Mouse (Mus musculus) kidney, embryonic 16.5 days (tissue): ENCODE measurements around the gene Ehf. TPM values are rescaled to one million over a fixed set of nuclear protein-coding genes. Genes with fewer than 3 reads are reported as not detected.
A peak's percentile ranks its signal among the peaks of the same experiment; 100 is the strongest.

Experiments
- ATAC-seq: fragments of 200-750 bp; cut with Nextera tagmentation; 2 replicates; pipeline ENCODE4 v1.8.0; 2017; ENCODE audit warnings: moderate TSS enrichment; ENCODE audit not compliant: low FRiP score, low TSS enrichment
- H3K27ac ChIP-seq: fragments of 300-500 bp; sonication (generic); 2 replicates; pipeline ENCODE4 v1.5.1; 2014; ENCODE audit warnings: low read length
- H3K27me3 ChIP-seq: fragments of 300-500 bp; sonication (generic); 2 replicates; pipeline ENCODE4 v1.6.1; 2014; ENCODE audit warnings: low read length, control low read depth, mixed read lengths; ENCODE audit not compliant: insufficient read depth
- H3K36me3 ChIP-seq: fragments of 300-500 bp; sonication (generic); 2 replicates; pipeline ENCODE4 v1.6.1; 2014; ENCODE audit warnings: low read length, control low read depth, mixed read lengths; ENCODE audit not compliant: insufficient read depth
- H3K4me1 ChIP-seq: fragments of 300-500 bp; sonication (generic); 2 replicates; pipeline ENCODE4 v1.6.1; 2014; ENCODE audit warnings: low read length, control low read depth, mixed read lengths; ENCODE audit not compliant: insufficient read depth
- H3K4me2 ChIP-seq: fragments of 300-500 bp; sonication (generic); replicated peaks from 2 replicates; pipeline ENCODE4 v1.6.1; 2014; ENCODE audit warnings: low read depth, low read length
- H3K4me3 ChIP-seq: fragments of 300-500 bp; sonication (generic); 2 replicates; pipeline ENCODE4 v1.5.1; 2014; ENCODE audit warnings: mild to moderate bottlenecking, low read length
- H3K9ac ChIP-seq: fragments of 300-500 bp; sonication (generic); replicated peaks from 2 replicates; pipeline ENCODE4 v1.6.1; 2014; ENCODE audit warnings: low read length
- H3K9me3 ChIP-seq: fragments of 300-500 bp; sonication (generic); 2 replicates; pipeline ENCODE4 v1.6.1; 2016; ENCODE audit warnings: low read length, control low read depth
- WGBS: fragments of 180-500 bp; shearing (Covaris S2); extraction: QIAGEN DNeasy Blood & Tissue Kit; methylation state at CpG from one replicate; pipeline ENCODE4 v1.1.7; 2014; 5-methylcytosine and 5-hydroxymethylcytosine counted together
- polyA plus RNA-seq: library from polyadenylated mRNA; unstranded; fragments of >200 nt; fragmentation: Nextera tagmentation; extraction: Ambion mirVana; gene quantifications from 2 replicates; pipeline ENCODE4 v1.2.1, GENCODE M21; 2015

The Ehf gene
- polyA plus RNA-seq, 1 experiment from 2014 or later, result 25.7 TPM

DNA sequence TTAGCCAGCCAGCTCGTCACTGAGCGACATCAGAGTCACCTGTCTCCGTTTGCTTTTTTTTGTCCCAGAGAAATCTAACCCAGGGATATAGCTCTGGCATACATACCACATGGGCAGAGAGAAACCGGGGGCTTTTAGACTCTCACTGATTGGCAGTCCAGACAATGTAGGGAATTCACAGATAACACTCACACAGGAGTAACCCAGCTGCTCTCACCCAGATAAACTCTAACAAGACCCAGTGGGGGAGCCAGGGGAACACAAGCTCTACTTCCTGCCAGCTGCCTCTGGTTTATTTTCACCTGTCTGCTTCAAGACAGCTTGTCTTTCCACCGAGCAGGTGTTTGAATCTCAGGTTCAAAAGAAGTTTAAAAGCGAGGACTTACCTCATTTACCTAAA is 409 bp downstream of the Ehf start:
- Histone ChIP-seq H3K36me3 (no peaks in the 10 kb centered on the region), H3K4me1 (no peaks in the 10 kb centered on the region), H3K27ac (peak overlapping the region; percentile 36), H3K9me3 (no peaks in the 10 kb centered on the region), H3K27me3 (no peaks in the 10 kb centered on the region), H3K4me2 (peak overlapping the region; percentile 29), H3K9ac (no peak overlapping the region), H3K4me3 (peak overlapping the region; percentile 19; the same call in 1 of the 2 replicates)
- 62% methylated on average over 6 of the region's 6 CpGs for WGBS
- no peak for ATAC-seq

DNA sequence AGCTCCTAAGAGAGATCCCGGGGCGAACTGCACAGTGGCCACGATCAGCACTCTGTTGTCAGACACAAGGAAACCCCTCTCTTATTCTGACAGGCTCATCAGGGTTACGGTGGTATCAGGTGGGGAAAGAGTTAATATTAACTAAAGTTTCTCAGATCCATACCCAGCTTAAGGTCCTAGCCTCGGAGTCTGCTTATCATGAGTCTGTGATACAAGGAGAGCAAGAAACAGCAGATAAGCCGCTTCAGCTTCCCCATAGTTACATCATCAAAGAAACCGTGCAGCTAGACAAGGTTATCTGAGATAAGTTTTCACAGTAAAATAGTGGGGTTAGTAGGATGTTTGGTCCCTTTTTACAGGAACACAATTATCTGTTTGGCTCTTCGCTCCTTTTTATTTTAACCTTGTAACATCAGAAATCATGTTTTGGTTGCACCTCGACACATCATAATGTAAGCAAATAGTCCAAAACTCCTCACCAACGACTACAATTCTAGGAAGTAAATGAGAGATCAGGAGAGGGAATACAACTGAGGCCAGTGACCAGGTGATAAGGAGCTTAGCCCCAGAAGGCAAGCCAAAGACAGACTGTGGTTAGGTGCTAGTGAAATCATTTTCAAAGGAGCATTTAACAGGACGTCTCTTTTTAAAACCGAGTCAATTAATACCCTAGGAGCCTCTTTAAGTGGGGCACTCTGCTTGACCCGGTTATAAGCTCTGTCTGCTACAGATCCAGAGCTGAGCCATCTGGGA is 4.2 kb downstream of the Ehf start:
- H3K36me3 ChIP-seq, result no peaks in the 10 kb centered on the region
- no peak overlapping the region for H3K4me3 ChIP-seq
- H3K9ac ChIP-seq, result no peak overlapping the region
- no peak for ATAC-seq
- H3K9me3 ChIP-seq, result no peaks in the 10 kb centered on the region
- H3K4me1 ChIP-seq, result peaks cover 10% of the 10 kb centered on the region
- H3K27ac ChIP-seq, result no peak overlapping the region
- whole genome bisulfite sequencing, result 76% methylated on average over 13 of the region's 13 CpGs
- no peak overlapping the region for H3K4me2 ChIP-seq
- H3K27me3 ChIP-seq, result no peaks in the 10 kb centered on the region

DNA sequence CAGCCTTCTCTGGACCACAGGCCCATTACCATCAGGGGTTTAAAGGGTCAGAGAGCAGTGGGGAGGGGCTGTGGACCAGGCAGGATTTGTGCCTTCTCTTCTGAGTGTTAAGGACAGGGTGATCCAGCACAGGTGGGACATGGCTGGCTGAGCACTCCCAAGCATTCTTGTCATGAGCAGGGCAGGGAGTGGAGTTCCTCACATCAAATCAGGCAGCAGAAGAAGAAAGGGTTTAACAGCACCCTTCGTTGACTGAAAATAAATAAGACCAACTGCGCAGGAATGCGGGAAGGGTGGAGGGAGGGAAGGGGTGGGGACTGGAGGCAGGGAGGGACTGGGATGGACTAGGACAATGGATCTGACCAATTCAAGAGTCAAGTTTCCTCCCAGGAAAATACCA is 8.6 kb downstream of the Ehf start:
- no peak overlapping the region for H3K4me3 ChIP-seq
- H3K27me3 ChIP-seq, result no peaks in the 10 kb centered on the region
- H3K4me1 ChIP-seq, result peaks cover 21% of the 10 kb centered on the region
- no peaks in the 10 kb centered on the region for H3K9me3 ChIP-seq
- peak overlapping the region; percentile 72 for H3K27ac ChIP-seq
- ATAC-seq, result peak; percentile 90
- WGBS, result 7% methylated on average over 3 of the region's 3 CpGs
- no peaks in the 10 kb centered on the region for H3K36me3 ChIP-seq
- H3K4me2 ChIP-seq, result no peak overlapping the region; the same call in 1 of the 2 replicates
- H3K9ac ChIP-seq, result no peak overlapping the region

DNA sequence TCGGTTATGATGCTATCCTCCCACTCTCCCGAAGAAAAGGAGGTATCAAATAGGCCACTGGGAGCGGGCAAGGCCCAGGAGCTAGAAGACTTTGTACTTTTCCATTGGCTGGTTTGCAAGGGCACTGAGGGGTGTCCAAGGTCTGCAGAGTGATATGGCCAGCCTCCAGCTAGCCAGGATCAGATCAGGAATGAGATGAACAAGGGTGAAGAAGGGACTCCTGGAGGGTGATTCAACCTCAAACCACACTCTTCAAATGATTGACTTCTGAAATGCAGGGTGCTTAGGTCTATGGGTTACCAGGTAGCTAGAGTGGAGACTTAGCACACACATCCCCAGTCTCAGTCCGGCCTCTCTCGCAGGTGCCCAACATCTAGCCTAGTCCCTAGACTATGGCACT is 9.3 kb downstream of the Ehf start:
- peak overlapping the region; percentile 72 for H3K27ac ChIP-seq
- H3K9me3 ChIP-seq, result no peaks in the 10 kb centered on the region
- no peak overlapping the region for H3K9ac ChIP-seq
- no peak overlapping the region for H3K4me2 ChIP-seq
- peaks cover 23% of the 10 kb centered on the region for H3K4me1 ChIP-seq
- H3K27me3 ChIP-seq, result no peaks in the 10 kb centered on the region
- H3K36me3 ChIP-seq, result no peaks in the 10 kb centered on the region
- WGBS, result 63% methylated on average over 5 of the region's 5 CpGs
- peak; percentile 56; the same call in 1 of the 2 replicates for ATAC-seq
- no peak overlapping the region for H3K4me3 ChIP-seq

DNA sequence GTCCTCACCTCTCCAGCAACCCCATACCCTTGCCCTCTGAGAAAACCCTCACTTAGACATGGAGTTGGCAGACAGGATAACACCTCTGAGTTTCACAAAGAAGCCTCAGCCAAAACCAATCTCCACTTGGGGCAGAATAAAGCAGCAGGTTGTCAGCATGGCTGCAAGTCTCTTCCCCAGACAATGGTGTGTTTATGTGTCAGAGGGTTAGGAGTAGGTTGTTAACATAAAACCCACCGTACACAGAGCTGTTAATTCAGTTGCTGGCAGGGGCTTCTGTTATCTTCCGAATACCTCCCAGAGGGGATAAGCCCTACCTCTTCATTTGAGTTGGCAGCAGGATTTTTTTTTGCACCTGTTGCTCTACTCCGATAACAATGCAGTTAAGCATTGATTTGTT is 9.9 kb downstream of the Ehf start:
- peaks cover 23% of the 10 kb centered on the region for H3K4me1 ChIP-seq
- H3K36me3 ChIP-seq, result no peaks in the 10 kb centered on the region
- H3K9me3 ChIP-seq, result no peaks in the 10 kb centered on the region
- no peak for ATAC-seq
- peak overlapping the region; percentile 72; the same call in 1 of the 2 replicates for H3K27ac ChIP-seq
- H3K27me3 ChIP-seq, result no peaks in the 10 kb centered on the region
- no peak overlapping the region for H3K4me3 ChIP-seq
- H3K9ac ChIP-seq, result no peak overlapping the region
- WGBS, result 31% methylated on average over 3 of the region's 3 CpGs
- H3K4me2 ChIP-seq, result no peak overlapping the region

DNA sequence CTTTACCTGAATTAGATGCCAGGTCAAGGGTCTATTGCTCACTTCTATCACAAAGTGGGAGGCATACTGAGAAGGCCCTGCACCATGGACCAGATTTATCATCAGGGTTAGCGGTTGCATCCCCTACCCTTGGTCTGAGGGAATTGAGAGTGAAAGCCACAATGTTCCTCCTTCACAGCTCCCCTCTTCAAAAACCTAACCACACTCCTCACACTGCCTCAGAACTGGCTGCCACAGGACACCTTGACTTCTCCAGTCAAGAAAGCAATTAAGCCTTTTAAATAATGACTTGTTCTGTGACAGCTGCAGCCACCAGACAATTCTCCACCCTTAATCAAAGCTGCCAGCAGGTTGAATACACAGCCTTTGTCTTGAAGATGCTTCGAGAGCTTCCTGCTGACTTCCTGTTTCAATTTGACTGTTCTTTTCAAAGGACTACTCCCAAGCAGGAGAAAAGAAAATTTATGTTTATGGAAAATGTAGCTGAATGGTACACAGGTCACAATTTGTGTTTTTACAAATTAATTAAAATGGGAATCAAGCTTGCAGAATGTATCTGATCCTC is 12.3 kb downstream of the Ehf start:
- WGBS, result 49% methylated on average over 2 of the region's 2 CpGs
- H3K4me2 ChIP-seq, result no peak overlapping the region
- no peaks in the 10 kb centered on the region for H3K9me3 ChIP-seq
- ATAC-seq, result no peak
- H3K36me3 ChIP-seq, result no peaks in the 10 kb centered on the region
- no peaks in the 10 kb centered on the region for H3K27me3 ChIP-seq
- no peak overlapping the region for H3K9ac ChIP-seq
- peaks cover 24% of the 10 kb centered on the region for H3K4me1 ChIP-seq
- H3K4me3 ChIP-seq, result no peak overlapping the region
- no peak overlapping the region for H3K27ac ChIP-seq

DNA sequence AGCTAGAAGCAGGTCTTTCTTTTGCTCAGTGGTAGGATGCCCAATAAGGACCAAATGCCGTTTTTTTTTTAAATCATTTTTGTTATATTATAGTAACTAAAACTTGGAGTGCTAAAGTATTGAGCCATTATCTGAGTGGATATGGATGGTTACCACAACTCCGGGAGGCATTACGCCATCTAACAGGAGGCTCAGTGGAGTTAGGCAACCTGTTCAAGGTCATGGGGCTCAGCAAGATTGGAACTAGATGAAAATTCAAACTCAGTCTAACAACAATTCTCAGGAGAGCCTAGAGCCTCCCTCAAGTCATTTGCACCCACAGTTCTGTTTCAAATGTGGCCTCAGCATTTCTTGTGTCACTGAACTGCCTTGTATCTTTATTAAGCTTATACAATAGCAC is 12.9 kb downstream of the Ehf start:
- 97% methylated on average over 3 of the region's 3 CpGs for WGBS

DNA sequence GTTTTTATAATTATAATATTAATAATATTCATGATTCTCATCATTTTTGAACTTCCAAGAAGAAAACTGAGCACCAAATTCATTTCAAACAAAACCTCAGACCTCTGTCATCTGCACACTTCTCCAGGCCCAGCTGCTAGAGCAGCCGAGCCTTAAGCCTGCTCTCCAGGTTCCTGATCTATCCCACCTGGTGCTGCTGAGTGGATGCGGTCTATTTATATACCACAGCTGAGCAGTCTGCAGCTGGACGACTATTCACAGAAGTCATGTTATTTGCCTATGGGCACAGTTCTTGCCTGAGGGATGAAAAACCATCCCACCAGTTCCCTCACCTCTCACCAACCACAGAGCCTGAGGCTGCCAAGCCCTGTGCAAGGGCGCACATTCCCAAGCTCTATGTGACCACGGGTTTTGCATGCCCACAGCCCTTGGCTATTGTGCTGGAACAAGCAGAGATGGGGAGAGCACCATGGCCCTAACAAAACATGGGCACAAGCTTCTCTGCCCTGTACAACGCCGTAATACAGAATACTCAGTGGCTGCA is 13.6 kb downstream of the Ehf start:
- Histone ChIP-seq H3K9me3 (no peaks in the 10 kb centered on the region), H3K4me1 (peaks cover 33% of the 10 kb centered on the region), H3K4me2 (no peak overlapping the region), H3K27me3 (no peaks in the 10 kb centered on the region), H3K4me3 (no peak overlapping the region), H3K9ac (no peak overlapping the region), H3K27ac (no peak overlapping the region), H3K36me3 (no peaks in the 10 kb centered on the region)
- no peak for ATAC-seq
- 48% methylated on average over 7 of the region's 7 CpGs for WGBS

More for the DNA sequence above, 12.9 kb downstream of the Ehf start:
- peaks cover 30% of the 10 kb centered on the region for H3K4me1 ChIP-seq
- no peaks in the 10 kb centered on the region for H3K36me3 ChIP-seq
- no peak overlapping the region for H3K9ac ChIP-seq
- H3K9me3 ChIP-seq, result no peaks in the 10 kb centered on the region
- H3K4me3 ChIP-seq, result no peak overlapping the region
- H3K27me3 ChIP-seq, result no peaks in the 10 kb centered on the region
- no peak for ATAC-seq
- H3K4me2 ChIP-seq, result no peak overlapping the region
- H3K27ac ChIP-seq, result no peak overlapping the region

DNA sequence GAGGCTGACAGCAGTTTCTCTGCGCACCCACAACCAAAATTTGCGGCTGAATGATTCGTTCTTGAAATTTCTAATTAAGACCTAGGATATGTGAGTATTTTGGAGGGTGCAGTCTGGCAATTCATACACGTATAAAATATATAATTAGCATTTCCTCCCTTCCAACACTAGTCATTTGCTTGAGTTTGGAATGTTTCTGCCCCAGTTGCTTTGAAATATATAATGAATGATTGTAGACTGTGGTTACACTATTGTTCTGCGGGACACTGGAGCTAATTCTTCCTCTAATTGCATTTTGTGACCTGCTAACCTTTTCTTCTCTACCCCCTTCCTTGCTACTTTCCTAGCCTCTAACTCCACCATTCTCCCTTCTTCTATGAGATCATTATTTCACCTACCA is 15.4 kb downstream of the Ehf start:
- Histone ChIP-seq H3K4me3 (no peak overlapping the region), H3K27me3 (no peaks in the 10 kb centered on the region), H3K36me3 (no peaks in the 10 kb centered on the region), H3K9ac (no peak overlapping the region), H3K27ac (no peak overlapping the region), H3K4me1 (peaks cover 20% of the 10 kb centered on the region), H3K4me2 (no peak overlapping the region), H3K9me3 (no peaks in the 10 kb centered on the region)
- 69% methylated on average over 5 of the region's 5 CpGs for WGBS
- ATAC-seq, result no peak

DNA sequence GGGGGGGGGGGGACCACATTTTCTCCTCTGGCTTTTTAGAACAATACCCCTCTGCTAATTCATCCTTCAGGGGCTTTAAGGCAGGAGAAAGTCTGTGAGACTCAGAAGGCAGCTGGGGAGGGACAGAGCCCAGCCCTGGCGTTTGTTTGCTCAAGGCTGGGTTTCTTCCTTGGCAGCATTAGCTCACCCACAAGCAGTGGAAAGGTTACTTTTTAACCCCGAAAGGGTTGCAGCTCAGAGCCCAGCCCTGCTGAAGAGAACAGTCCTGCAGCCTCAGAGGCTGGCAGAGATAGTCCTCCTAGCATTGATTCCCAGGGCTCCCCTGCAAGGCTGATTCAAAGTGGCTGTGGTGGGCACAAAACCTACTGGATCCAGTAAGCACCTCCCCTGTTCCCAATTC is 17.5 kb downstream of the Ehf start:
- Histone ChIP-seq H3K27ac (peak overlapping the region; percentile 87), H3K27me3 (no peaks in the 10 kb centered on the region), H3K9me3 (no peaks in the 10 kb centered on the region), H3K36me3 (no peaks in the 10 kb centered on the region), H3K4me1 (peaks cover 25% of the 10 kb centered on the region), H3K4me2 (no peak overlapping the region), H3K4me3 (no peak overlapping the region), H3K9ac (peak overlapping the region; percentile 25; the same call in 1 of the 2 replicates)
- WGBS, result 16% methylated on average over 2 of the region's 2 CpGs
- ATAC-seq, result peak; percentile 86
